Mouse (Mus musculus) embryonic facial prominence, embryonic 14.5 days (tissue): ENCODE data around the gene Fam136a. TPM values are rescaled to one million over a fixed set of nuclear protein-coding genes. Genes with fewer than 3 reads are reported as not detected.

Source experiments
- ATAC-seq: fragments of 200-750 bp; cut with Nextera tagmentation; 2 replicates; pipeline ENCODE4 v1.8.0; 2017; ENCODE audit warnings: low read depth, moderate number of reproducible peaks, moderate TSS enrichment
- DNase-seq: peaks from one replicate; pipeline ENCODE4 v3.0.0-alpha.2; 2015; ENCODE audit warnings: low spot score
- H3K27ac ChIP-seq: fragments of 300-500 bp; sonication (generic); replicated peaks from 2 replicates; pipeline ENCODE4 v1.5.1; 2014; ENCODE audit warnings: low read depth, mild to moderate bottlenecking, low read length, moderate library complexity
- H3K27me3 ChIP-seq: fragments of 300-500 bp; sonication (generic); replicated peaks from 2 replicates; pipeline ENCODE4 v1.6.1; 2014; ENCODE audit warnings: low read length; ENCODE audit not compliant: control insufficient read depth, insufficient read depth
- H3K36me3 ChIP-seq: fragments of 300-500 bp; sonication (generic); 2 replicates; pipeline ENCODE4 v1.6.1; 2014; ENCODE audit warnings: low read length, mixed read lengths; ENCODE audit not compliant: control insufficient read depth, insufficient read depth
- H3K4me1 ChIP-seq: fragments of 300-500 bp; sonication (generic); 2 replicates; pipeline ENCODE4 v1.6.1; 2014; ENCODE audit warnings: antibody characterized with exemption, low read length; ENCODE audit not compliant: control insufficient read depth, insufficient read depth
- H3K4me2 ChIP-seq: fragments of 300-500 bp; sonication (generic); 2 replicates; pipeline ENCODE4 v1.6.1; 2014; ENCODE audit warnings: low read depth, mild to moderate bottlenecking, low read length, moderate library complexity, mixed read lengths
- H3K4me3 ChIP-seq: fragments of 300-500 bp; sonication (generic); 2 replicates; pipeline ENCODE4 v1.5.1; 2014; ENCODE audit warnings: low read depth, mild to moderate bottlenecking, low read length
- H3K9ac ChIP-seq: fragments of 300-500 bp; sonication (generic); 2 replicates; pipeline ENCODE4 v1.6.1; 2014; ENCODE audit warnings: low read depth, mild to moderate bottlenecking, low read length, moderate library complexity, mixed read lengths
- H3K9me3 ChIP-seq: fragments of 300-500 bp; sonication (generic); 2 replicates; pipeline ENCODE4 v1.6.1; 2016; ENCODE audit warnings: low read length; ENCODE audit not compliant: control insufficient read depth
- WGBS: fragments of 180-500 bp; shearing (Covaris S2); extraction: QIAGEN DNeasy Blood & Tissue Kit; methylation state at CpG from one replicate; pipeline ENCODE4 v1.1.7; 2014; 5-methylcytosine and 5-hydroxymethylcytosine counted together
- polyA plus RNA-seq: library from polyadenylated mRNA; unstranded; fragments of >200 nt; fragmentation: Nextera tagmentation; extraction: Ambion mirVana; gene quantifications from 2 replicates; pipeline ENCODE4 v1.2.1, GENCODE M21; 2014

The Fam136a gene
- polyA plus RNA-seq, 1 experiment from 2014 or later = 118 TPM

DNA sequence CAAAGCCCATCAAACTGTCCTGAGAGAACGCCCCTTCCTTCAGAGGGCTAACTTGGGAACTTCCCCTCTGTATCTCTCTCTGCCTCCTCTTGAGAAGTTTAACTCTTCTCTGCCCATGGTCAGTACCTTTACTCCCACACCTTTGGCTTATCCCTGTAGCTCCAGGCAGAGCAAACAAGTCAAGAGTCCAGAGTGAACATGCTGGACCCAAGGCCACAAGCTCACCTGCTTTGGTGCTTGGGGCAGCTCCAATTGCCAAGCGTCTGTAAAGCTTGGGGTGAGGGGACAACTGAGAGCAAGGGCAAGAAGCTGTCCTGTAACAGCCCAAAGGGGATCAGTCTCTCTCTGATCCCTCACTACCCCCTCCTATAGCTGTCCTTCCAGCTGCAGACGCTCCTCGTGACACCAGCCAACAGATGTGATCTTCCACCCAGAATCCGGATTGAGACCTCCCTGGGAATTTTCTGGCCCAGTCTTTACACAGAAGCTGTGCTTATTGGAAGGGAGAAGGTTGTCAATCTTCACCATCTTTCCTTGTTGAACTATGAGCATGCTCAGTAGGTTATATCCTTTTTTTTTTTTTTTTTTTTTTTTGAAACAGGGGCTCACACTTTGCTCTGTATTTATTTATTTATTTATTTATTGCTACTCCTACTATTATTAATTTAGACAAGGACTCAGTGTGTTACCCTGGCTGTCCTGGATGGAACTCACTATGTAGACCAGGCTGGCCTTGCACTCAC lies 20.1 kb downstream of the Fam136a start:
- H3K36me3 ChIP-seq = peaks cover 54% of the 10 kb centered on the region

DNA sequence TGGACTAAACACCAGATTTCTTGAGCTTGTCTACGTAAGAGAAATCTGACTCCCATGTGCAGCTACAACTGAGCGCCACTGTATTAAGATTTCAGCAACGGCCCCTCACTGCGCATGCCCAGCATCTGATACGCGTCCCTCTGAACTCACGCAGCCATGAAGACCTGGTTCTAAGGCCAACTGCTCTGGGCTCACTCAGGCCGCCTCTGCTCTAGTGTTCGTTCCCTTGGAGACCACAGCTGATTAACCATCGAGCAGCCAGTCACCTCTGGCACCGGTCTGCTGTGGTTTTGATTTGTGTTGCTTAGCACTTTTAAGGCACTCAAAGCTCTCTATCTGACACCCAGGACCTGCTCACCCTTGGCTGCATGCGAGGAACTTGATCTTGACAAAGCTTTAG lies 21.9 kb downstream of the Fam136a start:
- Histone ChIP-seq H3K4me2 (no peak overlapping the region), H3K4me3 (no peak overlapping the region), H3K4me1 (no peaks in the 10 kb centered on the region), H3K9ac (no peak overlapping the region), H3K9me3 (no peaks in the 10 kb centered on the region), H3K36me3 (peaks cover 70% of the 10 kb centered on the region), H3K27me3 (no peaks in the 10 kb centered on the region), H3K27ac (no peak overlapping the region)
- WGBS = 83% methylated on average over 12 of the region's 12 CpGs
- ATAC-seq (no peak), DNase-seq (no peak)

More for the DNA sequence above, 20.1 kb downstream of the Fam136a start:
- H3K4me3 ChIP-seq = no peak overlapping the region
- no peaks in the 10 kb centered on the region for H3K9me3 ChIP-seq
- H3K4me1 ChIP-seq = no peaks in the 10 kb centered on the region
- no peak overlapping the region for H3K27ac ChIP-seq
- H3K4me2 ChIP-seq = no peak overlapping the region
- H3K27me3 ChIP-seq = no peaks in the 10 kb centered on the region
- no peak overlapping the region for H3K9ac ChIP-seq
- DNase-seq = no peak
- ATAC-seq = no peak
- 82% methylated on average over 5 of the region's 5 CpGs for WGBS

DNA sequence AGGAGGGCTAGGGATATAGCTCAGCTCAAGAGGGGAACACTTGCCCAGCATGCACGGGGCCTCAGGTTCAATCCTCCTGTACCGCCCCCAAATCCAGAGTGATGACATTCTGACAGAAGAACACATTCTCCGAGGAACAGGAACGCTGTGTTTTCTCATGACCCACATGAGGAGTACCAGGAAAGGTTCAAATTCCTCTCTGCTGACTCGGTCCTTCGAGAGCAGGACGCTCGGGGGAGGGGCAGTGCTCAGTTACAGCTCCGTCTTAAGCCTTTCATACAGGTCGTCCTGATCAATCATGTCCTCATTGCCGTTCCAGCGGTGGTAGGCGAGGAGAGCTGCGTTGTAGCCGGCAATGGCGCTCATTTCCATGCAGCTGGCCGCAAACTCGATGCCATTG lies 23.0 kb downstream of the Fam136a start:
- Histone ChIP-seq H3K27me3 (no peaks in the 10 kb centered on the region), H3K4me2 (no peak overlapping the region), H3K9me3 (no peaks in the 10 kb centered on the region), H3K36me3 (peaks cover 74% of the 10 kb centered on the region), H3K27ac (no peak overlapping the region), H3K4me1 (no peaks in the 10 kb centered on the region), H3K4me3 (no peak overlapping the region), H3K9ac (no peak overlapping the region)
- ATAC-seq (no peak), DNase-seq (no peak)
- WGBS = 79% methylated on average over 18 of the region's 18 CpGs

DNA sequence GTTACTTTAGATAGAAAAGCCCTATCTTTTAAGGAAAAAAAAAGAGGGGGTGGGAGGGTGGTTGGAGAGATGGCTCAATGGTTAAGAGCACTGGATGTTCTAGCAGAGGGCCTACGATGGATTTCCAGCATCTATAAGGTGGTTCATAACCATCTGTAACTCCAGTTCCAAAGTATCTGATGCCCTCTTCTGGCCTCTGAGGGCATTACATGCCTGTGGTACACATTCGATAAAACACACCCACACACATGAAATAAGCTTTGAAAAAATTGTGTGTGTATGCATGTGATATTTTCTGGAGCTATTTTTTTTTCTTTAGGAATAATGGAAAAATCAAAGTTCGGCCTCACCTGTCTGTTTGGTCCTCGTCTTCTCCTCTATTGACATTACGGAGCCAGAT lies 25.9 kb downstream of the Fam136a start:
- Histone ChIP-seq H3K9me3 (no peaks in the 10 kb centered on the region), H3K9ac (no peak overlapping the region), H3K36me3 (peaks cover 71% of the 10 kb centered on the region), H3K4me3 (no peak overlapping the region), H3K4me2 (no peak overlapping the region), H3K27ac (no peak overlapping the region), H3K4me1 (peaks cover 13% of the 10 kb centered on the region; the same call in 1 of the 2 replicates), H3K27me3 (no peaks in the 10 kb centered on the region)
- no peak for DNase-seq
- WGBS = 98% methylated on average over 5 of the region's 5 CpGs
- ATAC-seq = no peak

DNA sequence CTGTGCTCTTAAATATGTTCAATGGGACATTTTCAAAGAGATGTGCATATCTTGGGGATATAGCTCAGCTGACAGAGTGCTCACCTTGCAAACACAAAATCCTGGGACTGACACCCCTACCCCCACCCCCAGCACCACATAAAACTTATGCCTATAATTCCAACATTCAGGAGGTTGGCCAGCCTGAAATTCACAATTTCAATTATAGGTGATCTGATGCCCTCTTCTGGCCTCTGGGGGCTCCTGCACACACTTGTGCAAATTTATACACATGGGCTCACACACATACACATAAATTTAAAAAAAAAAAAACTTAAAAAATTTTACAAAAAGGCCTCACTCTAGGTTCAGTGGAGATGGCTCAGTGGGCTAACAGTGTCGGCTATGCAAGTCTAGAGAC lies 27.7 kb downstream of the Fam136a start:
- peaks cover 53% of the 10 kb centered on the region for H3K36me3 ChIP-seq
- no peak overlapping the region for H3K4me2 ChIP-seq
- peaks cover 13% of the 10 kb centered on the region; the same call in 1 of the 2 replicates for H3K4me1 ChIP-seq
- no peak overlapping the region for H3K27ac ChIP-seq
- no peak overlapping the region for H3K4me3 ChIP-seq
- no peaks in the 10 kb centered on the region for H3K27me3 ChIP-seq
- DNase-seq = no peak
- 92% methylated on average over 1 of the region's 1 CpGs for WGBS
- no peaks in the 10 kb centered on the region for H3K9me3 ChIP-seq
- ATAC-seq = no peak
- H3K9ac ChIP-seq = no peak overlapping the region

DNA sequence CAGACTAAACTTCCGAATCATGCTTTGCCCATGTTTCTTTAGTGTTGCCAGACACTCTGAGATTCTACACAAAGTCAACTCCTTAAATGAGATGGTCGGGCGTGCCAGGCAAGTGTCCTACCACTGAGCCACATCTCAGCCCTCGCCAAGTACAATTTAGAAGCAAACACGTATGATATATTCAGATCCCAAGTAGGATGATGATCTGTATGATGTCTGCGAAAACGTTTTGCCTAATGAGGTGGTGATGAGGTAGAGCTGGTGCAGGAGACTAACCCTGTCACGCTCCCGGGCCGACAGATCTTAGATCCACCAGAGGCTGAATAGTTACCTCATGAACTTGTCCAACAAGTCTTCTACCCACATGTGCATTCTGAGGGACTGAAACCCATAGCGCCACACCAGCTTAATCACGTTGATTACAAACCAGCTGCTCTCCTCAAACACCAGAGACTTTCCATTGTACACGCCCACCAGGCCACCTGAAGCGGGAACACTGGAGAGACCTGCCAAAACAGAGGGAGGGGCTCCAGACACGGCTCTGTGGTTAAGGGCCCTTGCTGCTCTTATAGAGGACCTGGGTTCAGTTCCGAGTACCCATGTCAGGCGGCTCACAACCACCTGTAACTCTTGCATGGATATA lies 28.8 kb downstream of the Fam136a start:
- WGBS = 83% methylated on average over 17 of the region's 17 CpGs
- DNase-seq = peak; percentile 44
- no peak overlapping the region; the same call in 1 of the 2 replicates for H3K4me2 ChIP-seq
- no peaks in the 10 kb centered on the region for H3K9me3 ChIP-seq
- no peak for ATAC-seq
- no peak overlapping the region for H3K9ac ChIP-seq
- H3K4me1 ChIP-seq = peaks cover 13% of the 10 kb centered on the region; the same call in 1 of the 2 replicates
- peaks cover 43% of the 10 kb centered on the region for H3K36me3 ChIP-seq
- no peak overlapping the region for H3K27ac ChIP-seq
- no peak overlapping the region for H3K4me3 ChIP-seq
- H3K27me3 ChIP-seq = no peaks in the 10 kb centered on the region

DNA sequence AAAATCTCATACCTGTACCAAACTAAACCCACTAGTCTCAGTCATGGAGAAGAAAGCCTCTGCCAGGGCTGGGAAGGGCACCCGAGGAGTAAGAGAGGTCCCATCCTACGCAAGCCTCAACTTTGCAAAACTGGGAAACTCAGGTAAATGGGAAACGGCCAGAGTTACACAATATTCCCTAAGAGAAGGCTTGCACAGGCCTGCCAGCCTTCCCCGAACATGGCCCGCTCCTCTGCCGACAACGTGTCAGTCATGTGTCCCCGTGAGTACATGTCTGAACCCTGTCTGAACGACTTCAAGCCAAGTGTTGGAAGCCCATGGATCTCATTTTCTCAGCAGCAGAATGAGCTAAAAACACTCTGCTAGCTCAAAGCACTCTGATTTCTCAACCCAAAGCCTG lies 29.6 kb downstream of the Fam136a start:
- Histone ChIP-seq H3K4me3 (0 out of 2 replicates have a peak overlapping the region, but pooled peaks have one; percentile 1), H3K9ac (peak overlapping the region; percentile 80; the same call in 1 of the 2 replicates)
- ATAC-seq = no peak

DNA sequence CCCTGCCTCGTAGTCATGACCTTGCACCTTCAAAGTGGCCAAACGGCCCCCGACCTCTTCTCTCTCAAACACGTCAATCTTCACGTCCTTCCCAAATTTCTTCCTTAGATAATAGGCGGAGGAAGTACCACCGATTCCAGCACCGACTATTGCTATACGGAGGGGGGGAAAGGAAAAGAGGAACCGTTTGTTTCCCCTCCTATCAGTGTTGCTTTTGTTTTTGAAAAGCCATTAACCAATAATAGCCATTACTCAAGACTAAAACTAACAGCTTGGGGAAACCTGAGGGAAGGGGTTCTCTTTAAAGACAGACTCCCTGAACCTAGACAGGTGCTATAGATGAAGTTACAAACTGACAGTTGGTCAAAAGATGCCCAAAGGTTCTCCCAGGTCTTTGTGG lies 30.5 kb downstream of the Fam136a start:
- ATAC-seq = no peak

More for the DNA sequence above, 29.6 kb downstream of the Fam136a start:
- peaks cover 35% of the 10 kb centered on the region for H3K36me3 ChIP-seq
- H3K9me3 ChIP-seq = no peaks in the 10 kb centered on the region
- peak overlapping the region; percentile 77 for H3K4me2 ChIP-seq
- peak; percentile 46 for DNase-seq
- WGBS = 66% methylated on average over 9 of the region's 9 CpGs
- H3K27ac ChIP-seq = no peak overlapping the region
- H3K27me3 ChIP-seq = no peaks in the 10 kb centered on the region
- H3K4me1 ChIP-seq = peaks cover 13% of the 10 kb centered on the region; the same call in 1 of the 2 replicates

More for the DNA sequence above, 30.5 kb downstream of the Fam136a start:
- no peaks in the 10 kb centered on the region for H3K9me3 ChIP-seq
- H3K4me2 ChIP-seq = peak overlapping the region; percentile 77
- H3K4me3 ChIP-seq = peak overlapping the region; percentile 87
- H3K9ac ChIP-seq = peak overlapping the region; percentile 80
- no peak for DNase-seq
- no peaks in the 10 kb centered on the region for H3K27me3 ChIP-seq
- no peak overlapping the region for H3K27ac ChIP-seq
- 32% methylated on average over 10 of the region's 10 CpGs for WGBS
- H3K36me3 ChIP-seq = peaks cover 26% of the 10 kb centered on the region
- H3K4me1 ChIP-seq = peaks cover 13% of the 10 kb centered on the region; the same call in 1 of the 2 replicates
